Mouse (Mus musculus) limb, embryonic 14.5 days (tissue): ENCODE results near the gene Rab4a. TPM values are rescaled to one million over a fixed set of nuclear protein-coding genes. Genes with fewer than 3 reads are reported as not detected.

Experiments
- ATAC-seq: fragments of 200-750 bp; cut with Nextera tagmentation; 2 replicates; pipeline ENCODE4 v1.8.0; 2017; ENCODE audit warnings: low read depth, moderate number of reproducible peaks, moderate TSS enrichment; ENCODE audit not compliant: low FRiP score
- DNase-seq: peaks from one replicate; pipeline ENCODE4 v3.0.0-alpha.2; 2015; ENCODE audit warnings: low spot score
- H3K27ac ChIP-seq: fragments of 300-500 bp; sonication (generic); replicated peaks from 2 replicates; pipeline ENCODE4 v1.5.1; 2014; ENCODE audit warnings: low read depth, mild to moderate bottlenecking, low read length, moderate library complexity, mixed read lengths
- H3K27me3 ChIP-seq: fragments of 300-500 bp; sonication (generic); 2 replicates; pipeline ENCODE4 v1.6.1; 2014; ENCODE audit warnings: low read length, mixed read lengths; ENCODE audit not compliant: control insufficient read depth, insufficient read depth
- H3K36me3 ChIP-seq: fragments of 300-500 bp; sonication (generic); 2 replicates; pipeline ENCODE4 v1.6.1; 2014; ENCODE audit warnings: mild to moderate bottlenecking, low read length, moderate library complexity, mixed read lengths; ENCODE audit not compliant: control insufficient read depth, insufficient read depth
- H3K4me1 ChIP-seq: fragments of 300-500 bp; sonication (generic); 2 replicates; pipeline ENCODE4 v1.6.1; 2014; ENCODE audit warnings: antibody characterized with exemption, low read length, mixed read lengths; ENCODE audit not compliant: control insufficient read depth, insufficient read depth
- H3K4me2 ChIP-seq: fragments of 300-500 bp; sonication (generic); replicated peaks from 2 replicates; pipeline ENCODE4 v1.6.1; 2014; ENCODE audit warnings: low read depth, mild to moderate bottlenecking, low read length, moderate library complexity; ENCODE audit not compliant: severe bottlenecking
- H3K4me3 ChIP-seq: fragments of 300-500 bp; sonication (generic); replicated peaks from 2 replicates; pipeline ENCODE4 v1.5.1; 2014; ENCODE audit warnings: low read length
- H3K9ac ChIP-seq: fragments of 300-500 bp; sonication (generic); 2 replicates; pipeline ENCODE4 v1.6.1; 2014; ENCODE audit warnings: mild to moderate bottlenecking, low read depth, low read length, moderate library complexity; ENCODE audit not compliant: severe bottlenecking
- H3K9me3 ChIP-seq: fragments of 300-500 bp; sonication (generic); 2 replicates; pipeline ENCODE4 v1.6.1; 2016; ENCODE audit warnings: low read length; ENCODE audit not compliant: control insufficient read depth
- POLR2A ChIP-seq: fragments of 200-500 bp; IDR thresholded peaks from 2 replicates; pipeline ENCODE4 v1.8.0; 2012; ENCODE audit warnings: inconsistent platforms, mild to moderate bottlenecking, moderate library complexity, borderline replicate concordance; ENCODE audit not compliant: insufficient read depth, insufficient read length; ENCODE audit errors: extremely low read depth
- WGBS: fragments of 180-500 bp; shearing (Covaris S2); extraction: QIAGEN DNeasy Blood & Tissue Kit; methylation state at CpG from one replicate; pipeline ENCODE4 v1.1.7; 2014; 5-methylcytosine and 5-hydroxymethylcytosine counted together
- polyA plus RNA-seq, 2 experiments: library from polyadenylated mRNA; depleted of rRNA in 1 of 2; stranded (reverse) in 1 of 2; unstranded in 1 of 2; fragments of >200 nt; fragmentation: Nextera tagmentation in 1 of 2; extraction: Ambion mirVana in 1 of 2; gene quantifications; 2 replicates each; pipeline versions ENCODE4 v1.2.1 to v1.2.3; 2012 to 2014

The Rab4a gene
- polyA plus RNA-seq, 2 experiments: 29.5 to 45.5 TPM

- H3K9me3 ChIP-seq: no peaks in the 10 kb centered on the region
- 88% methylated on average over 15 of the region's 15 CpGs for WGBS
- H3K4me1 ChIP-seq: no peaks in the 10 kb centered on the region
- peaks cover 5% of the 10 kb centered on the region for H3K36me3 ChIP-seq
- H3K4me3 ChIP-seq: no peak overlapping the region
- no peak overlapping the region for H3K4me2 ChIP-seq
- H3K9ac ChIP-seq: no peak overlapping the region
- TF ChIP-seq POLR2A: no peak
- H3K27me3 ChIP-seq: no peaks in the 10 kb centered on the region
- no peak for ATAC-seq
- H3K27ac ChIP-seq: no peak overlapping the region
- no peak for DNase-seq
Measured at GRCm38 (mm10) chr8:123840578-123841345, 35.0 kb downstream of the Rab4a start.

GRCm38 (mm10) chr8:123842086-123842485, 36.3 kb downstream of the Rab4a start:
- H3K9ac ChIP-seq: no peak overlapping the region
- ATAC-seq (no peak; the same call in 1 of the 2 replicates), DNase-seq (no peak)
- TF ChIP-seq POLR2A: no peak
- no peaks in the 10 kb centered on the region for H3K27me3 ChIP-seq
- H3K27ac ChIP-seq: no peak overlapping the region
- H3K36me3 ChIP-seq: no peaks in the 10 kb centered on the region; the same call in 1 of the 2 replicates
- 87% methylated on average over 12 of the region's 12 CpGs for WGBS
- no peak overlapping the region for H3K4me2 ChIP-seq
- H3K4me1 ChIP-seq: no peaks in the 10 kb centered on the region
- H3K9me3 ChIP-seq: no peaks in the 10 kb centered on the region
- no peak overlapping the region for H3K4me3 ChIP-seq

- H3K9ac ChIP-seq: no peak overlapping the region
- H3K4me3 ChIP-seq: no peak overlapping the region
- H3K4me2 ChIP-seq: no peak overlapping the region
- DNase-seq (no peak), ATAC-seq (no peak)
- no peaks in the 10 kb centered on the region for H3K36me3 ChIP-seq
- H3K4me1 ChIP-seq: no peaks in the 10 kb centered on the region
- 74% methylated on average over 7 of the region's 7 CpGs for WGBS
- H3K27me3 ChIP-seq: no peaks in the 10 kb centered on the region
- H3K9me3 ChIP-seq: no peaks in the 10 kb centered on the region
- H3K27ac ChIP-seq: no peak overlapping the region
- no peak for TF ChIP-seq POLR2A
Measured at GRCm38 (mm10) chr8:123844341-123844740, 38.6 kb downstream of the Rab4a start.

- Histone ChIP-seq H3K4me1 (no peaks in the 10 kb centered on the region), H3K27me3 (no peaks in the 10 kb centered on the region), H3K27ac (no peak overlapping the region), H3K9me3 (no peaks in the 10 kb centered on the region), H3K4me3 (no peak overlapping the region), H3K36me3 (no peaks in the 10 kb centered on the region), H3K9ac (no peak overlapping the region), H3K4me2 (no peak overlapping the region)
- no peak for ATAC-seq
- TF ChIP-seq POLR2A: no peak
- no peak for DNase-seq
- whole genome bisulfite sequencing: 88% methylated on average over 13 of the region's 13 CpGs
Measured at GRCm38 (mm10) chr8:123845114-123845513, 39.3 kb downstream of the Rab4a start.

GRCm38 (mm10) chr8:123845991-123846390, 40.2 kb downstream of the Rab4a start:
- H3K27me3 ChIP-seq: no peaks in the 10 kb centered on the region
- 84% methylated on average over 10 of the region's 10 CpGs for WGBS
- no peak overlapping the region for H3K4me2 ChIP-seq
- DNase-seq: no peak
- no peak for ATAC-seq
- no peak overlapping the region for H3K4me3 ChIP-seq
- no peaks in the 10 kb centered on the region for H3K4me1 ChIP-seq
- no peaks in the 10 kb centered on the region for H3K9me3 ChIP-seq
- no peak overlapping the region for H3K27ac ChIP-seq
- no peak for TF ChIP-seq POLR2A
- H3K36me3 ChIP-seq: no peaks in the 10 kb centered on the region
- no peak overlapping the region for H3K9ac ChIP-seq
